Mouse (Mus musculus): ENCODE data around the gene Tm2d1. TPM values are rescaled to one million over a fixed set of nuclear protein-coding genes. Genes with fewer than 3 reads are reported as not detected.
A peak's percentile ranks its signal among the peaks of the same experiment; 100 is the strongest.

Gene Tm2d1
- polyA plus RNA-seq, 1 experiment from 2014 or later = 113 TPM

DNA sequence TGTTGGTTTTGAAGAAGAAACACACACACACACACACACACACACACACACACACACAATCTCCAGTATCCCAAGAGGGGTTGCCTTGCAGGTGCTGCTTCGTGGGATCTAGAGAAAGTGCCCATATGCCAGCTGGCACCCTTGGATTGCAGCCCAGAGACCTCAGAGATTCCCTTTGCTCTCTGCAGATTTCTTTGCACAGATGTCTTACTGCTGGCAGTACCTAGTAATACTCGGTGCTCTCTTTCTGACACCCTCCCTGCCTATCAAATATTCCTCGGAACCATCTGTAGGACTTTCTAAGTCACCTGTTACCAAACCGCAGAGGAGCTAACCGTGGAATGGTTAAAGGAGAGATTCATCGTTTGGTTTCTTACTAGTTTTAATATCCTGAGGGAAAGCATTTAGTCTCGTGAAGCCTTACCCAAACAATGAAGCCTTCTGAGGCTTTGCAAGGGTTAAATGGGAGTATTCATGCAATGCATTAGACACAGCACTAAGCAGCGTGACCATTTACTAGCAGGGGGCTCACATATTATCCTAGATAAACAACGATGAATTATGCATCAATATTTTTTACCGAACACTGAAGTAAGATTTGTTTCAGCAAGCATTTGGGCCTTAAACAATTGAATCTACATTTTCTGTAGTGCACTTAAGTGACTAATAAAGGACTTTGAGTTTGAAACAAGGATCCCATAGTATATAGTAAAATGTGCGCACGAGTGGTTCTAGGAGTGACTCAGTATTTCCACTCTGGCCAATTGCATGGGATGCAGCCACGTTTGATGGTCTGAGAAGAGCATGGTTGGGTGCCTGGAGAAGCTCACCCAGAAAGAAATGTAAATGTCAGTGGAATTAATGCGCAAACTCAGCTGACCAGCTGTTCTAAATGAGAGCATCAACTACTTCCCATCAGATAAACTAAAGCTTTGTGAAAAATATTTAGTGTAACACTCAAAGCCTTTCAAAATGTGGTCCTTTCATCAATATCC lies 44.2 kb downstream of the Tm2d1 start:
- no peak overlapping the region for H3K9ac ChIP-seq (ENCODE audit: low read depth, low read length)
- H3K27me3 ChIP-seq (replicated peaks; ENCODE audit: control insufficient read depth, insufficient read depth, low read length) = peaks cover 9% of the 10 kb centered on the region; the same call in 1 of the 2 replicates
- no peaks in the 10 kb centered on the region for H3K9me3 ChIP-seq (ENCODE audit: control insufficient read depth)
- H3K36me3 ChIP-seq (ENCODE audit: control insufficient read depth, insufficient read depth) = no peaks in the 10 kb centered on the region
- TF ChIP-seq CTCF (IDR thresholded peaks at IDR 0.05; ENCODE audit: low read depth) = no peak
- no peak overlapping the region for H3K27ac ChIP-seq (ENCODE audit: low read depth, low read length)
- no peaks in the 10 kb centered on the region for H3K4me1 ChIP-seq (replicated peaks; ENCODE audit: control insufficient read depth, insufficient read depth, low read length)
- no peak overlapping the region for H3K4me3 ChIP-seq (ENCODE audit: low read depth, low read length)
- WGBS = 67% methylated on average over 14 of the region's 14 CpGs
- no peak overlapping the region for H3K4me2 ChIP-seq (replicated peaks; ENCODE audit: low read depth)
- ATAC-seq = no peak

DNA sequence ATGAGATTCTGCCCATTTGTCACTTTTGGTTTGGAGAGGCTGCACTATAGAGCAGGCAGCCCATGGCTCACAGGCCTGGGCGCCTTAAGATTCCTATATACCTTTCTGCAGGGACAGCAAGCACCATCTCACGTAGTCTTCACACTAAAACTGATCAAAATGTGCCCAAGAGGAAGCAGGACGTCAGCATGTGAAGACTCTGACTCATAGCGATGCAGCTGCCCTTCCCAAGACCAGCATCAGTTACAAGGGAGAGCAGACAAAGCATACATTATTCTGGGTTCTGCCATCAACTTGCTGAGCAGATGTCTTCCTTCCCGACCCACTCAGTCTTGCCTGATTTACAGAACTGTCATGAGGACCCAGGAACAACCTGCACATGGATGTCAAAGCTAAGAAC lies 45.9 kb downstream of the Tm2d1 start:
- no peak overlapping the region for H3K9ac ChIP-seq (ENCODE audit: low read depth, low read length)
- 74% methylated on average over 5 of the region's 5 CpGs for WGBS
- ATAC-seq = no peak
- H3K4me3 ChIP-seq (ENCODE audit: low read depth, low read length) = no peak overlapping the region
- peaks cover 9% of the 10 kb centered on the region; the same call in 1 of the 2 replicates for H3K27me3 ChIP-seq (replicated peaks; ENCODE audit: control insufficient read depth, insufficient read depth, low read length)
- H3K36me3 ChIP-seq (ENCODE audit: control insufficient read depth, insufficient read depth) = no peaks in the 10 kb centered on the region
- no peaks in the 10 kb centered on the region for H3K4me1 ChIP-seq (replicated peaks; ENCODE audit: control insufficient read depth, insufficient read depth, low read length)
- no peak overlapping the region for H3K27ac ChIP-seq (ENCODE audit: low read depth, low read length)
- no peaks in the 10 kb centered on the region for H3K9me3 ChIP-seq (ENCODE audit: control insufficient read depth)
- no peak overlapping the region for H3K4me2 ChIP-seq (replicated peaks; ENCODE audit: low read depth)
- TF ChIP-seq CTCF (IDR thresholded peaks at IDR 0.05; ENCODE audit: low read depth) = no peak

DNA sequence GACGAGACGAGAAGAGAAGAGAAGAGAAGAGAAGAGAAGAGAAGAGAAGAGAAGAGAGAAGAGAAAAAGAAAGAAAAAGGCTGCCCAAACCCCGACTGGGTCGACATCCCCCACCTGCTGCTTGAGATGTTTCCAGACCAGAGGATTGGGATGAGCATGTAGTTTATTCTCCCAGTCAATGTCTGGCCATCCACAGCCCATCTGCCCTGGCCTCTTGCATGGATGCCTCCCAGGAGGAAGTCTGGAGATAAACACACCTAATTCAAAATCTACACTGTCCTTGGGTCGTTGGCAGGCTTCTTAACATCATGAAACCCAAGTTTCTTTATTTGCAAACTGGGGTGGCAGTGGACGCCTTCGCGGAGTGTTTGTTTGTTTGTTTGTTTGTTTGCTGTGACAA lies 47.4 kb downstream of the Tm2d1 start:
- Histone ChIP-seq H3K4me2 (replicated peaks; ENCODE audit: low read depth) (no peak overlapping the region), H3K4me1 (replicated peaks; ENCODE audit: control insufficient read depth, insufficient read depth, low read length) (no peaks in the 10 kb centered on the region), H3K9me3 (ENCODE audit: control insufficient read depth) (no peaks in the 10 kb centered on the region), H3K36me3 (ENCODE audit: control insufficient read depth, insufficient read depth) (no peaks in the 10 kb centered on the region), H3K4me3 (ENCODE audit: low read depth, low read length) (no peak overlapping the region), H3K9ac (ENCODE audit: low read depth, low read length) (no peak overlapping the region), H3K27me3 (replicated peaks; ENCODE audit: control insufficient read depth, insufficient read depth, low read length) (peaks cover 9% of the 10 kb centered on the region; the same call in 1 of the 2 replicates), H3K27ac (ENCODE audit: low read depth, low read length) (no peak overlapping the region)
- 73% methylated on average over 8 of the region's 8 CpGs for WGBS
- no peak for ATAC-seq
- no peak for TF ChIP-seq CTCF (IDR thresholded peaks at IDR 0.05; ENCODE audit: low read depth)

DNA sequence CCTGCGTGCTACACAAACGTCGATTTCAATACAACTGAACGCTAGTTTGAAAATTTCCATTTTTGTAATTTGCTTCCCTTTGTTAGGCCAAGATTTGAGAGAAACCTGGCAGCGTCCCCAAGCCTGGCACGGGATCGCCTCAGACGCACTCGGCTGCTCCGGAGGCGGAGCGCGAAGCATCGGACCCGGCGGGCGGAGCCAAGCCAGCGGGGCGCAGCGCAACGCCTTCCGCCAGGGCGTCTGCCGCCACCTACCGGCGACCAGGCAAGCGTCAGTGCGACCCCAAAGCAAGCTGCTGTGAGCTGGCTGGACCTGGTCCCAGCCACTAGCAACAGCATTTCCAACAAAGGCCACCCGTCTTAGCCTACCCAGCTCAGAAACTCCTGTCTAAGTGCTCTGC lies 60.9 kb downstream of the Tm2d1 start:
- H3K4me1 ChIP-seq (replicated peaks; ENCODE audit: control insufficient read depth, insufficient read depth, low read length) = no peaks in the 10 kb centered on the region
- no peak overlapping the region for H3K27ac ChIP-seq (ENCODE audit: low read depth, low read length)
- H3K4me2 ChIP-seq (replicated peaks; ENCODE audit: low read depth) = peak overlapping the region; percentile 78
- H3K4me3 ChIP-seq (ENCODE audit: low read depth, low read length) = peak overlapping the region; percentile 49
- H3K9ac ChIP-seq (ENCODE audit: low read depth, low read length) = peak overlapping the region; percentile 45
- peak; percentile 87 for ATAC-seq
- H3K9me3 ChIP-seq (ENCODE audit: control insufficient read depth) = no peaks in the 10 kb centered on the region
- TF ChIP-seq CTCF (IDR thresholded peaks at IDR 0.05; ENCODE audit: low read depth) = peak; percentile 100
- no peaks in the 10 kb centered on the region for H3K36me3 ChIP-seq (ENCODE audit: control insufficient read depth, insufficient read depth)
- WGBS = under 1% methylated on average over 29 of the region's 29 CpGs
- H3K27me3 ChIP-seq (replicated peaks; ENCODE audit: control insufficient read depth, insufficient read depth, low read length) = peaks cover 4% of the 10 kb centered on the region; the same call in 1 of the 2 replicates

DNA sequence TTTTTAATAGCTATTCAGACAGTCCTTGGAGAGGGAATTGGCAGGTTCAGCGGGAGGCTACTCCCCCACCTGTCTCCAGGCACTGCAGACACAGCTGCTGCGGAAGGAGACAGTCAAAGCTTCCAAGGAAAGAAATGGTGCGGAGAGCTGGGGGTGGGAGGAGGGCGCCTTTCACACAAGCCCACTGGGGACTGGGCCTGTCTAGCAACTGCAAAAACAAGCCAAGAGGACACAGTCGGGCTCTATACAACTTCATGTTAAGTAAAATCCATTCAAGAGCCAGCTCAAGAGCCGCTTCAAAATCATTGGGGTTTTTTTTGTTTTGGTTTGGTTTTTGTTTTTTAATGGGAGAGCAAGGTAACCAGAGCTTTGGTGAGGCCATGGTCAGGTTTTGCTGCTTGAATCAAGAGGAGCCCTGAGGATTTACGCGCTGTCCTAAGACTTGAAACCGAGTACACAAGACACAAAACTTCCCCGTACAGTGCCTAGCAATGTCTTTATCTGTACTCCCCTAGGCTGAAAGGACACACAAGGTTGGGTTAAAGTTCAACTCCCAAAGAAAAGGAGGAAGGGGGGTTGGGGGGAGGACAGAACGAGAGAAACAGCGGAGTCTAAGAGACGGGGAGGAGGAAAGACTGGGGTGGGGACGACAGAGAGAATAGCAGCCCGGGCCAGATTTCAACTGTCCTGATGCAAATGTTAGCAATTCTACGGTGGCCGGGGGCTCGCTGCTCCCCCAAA lies 61.6 kb downstream of the Tm2d1 start:
- H3K36me3 ChIP-seq (ENCODE audit: control insufficient read depth, insufficient read depth) = no peaks in the 10 kb centered on the region
- peak overlapping the region; percentile 45 for H3K9ac ChIP-seq (ENCODE audit: low read depth, low read length)
- H3K9me3 ChIP-seq (ENCODE audit: control insufficient read depth) = no peaks in the 10 kb centered on the region
- H3K4me3 ChIP-seq (ENCODE audit: low read depth, low read length) = peak overlapping the region; percentile 49
- H3K27ac ChIP-seq (ENCODE audit: low read depth, low read length) = no peak overlapping the region
- WGBS = 10% methylated on average over 18 of the region's 18 CpGs
- no peaks in the 10 kb centered on the region for H3K4me1 ChIP-seq (replicated peaks; ENCODE audit: control insufficient read depth, insufficient read depth, low read length)
- H3K4me2 ChIP-seq (replicated peaks; ENCODE audit: low read depth) = peak overlapping the region; percentile 78
- TF ChIP-seq CTCF (IDR thresholded peaks at IDR 0.05; ENCODE audit: low read depth) = no peak
- H3K27me3 ChIP-seq (replicated peaks; ENCODE audit: control insufficient read depth, insufficient read depth, low read length) = peaks cover 4% of the 10 kb centered on the region; the same call in 1 of the 2 replicates
- peak; percentile 31; the same call in 1 of the 2 replicates for ATAC-seq

DNA sequence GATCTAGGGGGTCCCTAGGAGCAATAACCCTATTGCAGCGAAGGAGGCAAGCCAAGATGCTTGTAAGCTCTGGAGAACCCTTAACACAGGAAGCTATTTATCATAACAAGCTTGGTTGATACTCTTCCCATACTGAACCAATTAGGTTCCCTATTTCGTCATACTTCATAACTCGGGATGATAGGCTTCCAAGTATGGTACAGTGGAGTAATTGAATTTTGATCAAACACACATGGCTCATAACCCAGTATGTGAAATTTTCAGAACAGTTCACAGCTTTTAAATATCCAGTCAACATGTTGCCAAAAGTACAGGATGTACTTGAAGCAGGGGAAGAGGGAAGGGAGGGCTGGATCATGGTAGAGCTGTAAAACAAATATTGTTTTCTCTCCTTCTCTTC lies 64.3 kb downstream of the Tm2d1 start:
- Histone ChIP-seq H3K9me3 (ENCODE audit: control insufficient read depth) (no peaks in the 10 kb centered on the region), H3K4me3 (ENCODE audit: low read depth, low read length) (no peak overlapping the region), H3K4me2 (replicated peaks; ENCODE audit: low read depth) (no peak overlapping the region), H3K4me1 (replicated peaks; ENCODE audit: control insufficient read depth, insufficient read depth, low read length) (no peaks in the 10 kb centered on the region), H3K27me3 (replicated peaks; ENCODE audit: control insufficient read depth, insufficient read depth, low read length) (peaks cover 4% of the 10 kb centered on the region; the same call in 1 of the 2 replicates), H3K27ac (ENCODE audit: low read depth, low read length) (no peak overlapping the region), H3K36me3 (ENCODE audit: control insufficient read depth, insufficient read depth) (no peaks in the 10 kb centered on the region), H3K9ac (ENCODE audit: low read depth, low read length) (no peak overlapping the region)
- no peak for TF ChIP-seq CTCF (IDR thresholded peaks at IDR 0.05; ENCODE audit: low read depth)
- no peak for ATAC-seq
- WGBS = 57% methylated on average over 3 of the region's 3 CpGs

Measured in intestine, postnatal 0 days (tissue).